Mouse (Mus musculus): ENCODE data around the gene Capn12. TPM values are rescaled to one million over a fixed set of nuclear protein-coding genes. Genes with fewer than 3 reads are reported as not detected.

The Capn12 gene
- polyA plus RNA-seq, 1 experiment from 2014 or later, result 0.67 TPM

- WGBS, result 47% methylated on average over 4 of the region's 4 CpGs
- Histone ChIP-seq H3K4me2 (replicated peaks; ENCODE audit: low read depth, low read length) (no peak overlapping the region), H3K27me3 (ENCODE audit: control insufficient read depth, insufficient read depth, low read length) (no peaks in the 10 kb centered on the region), H3K9ac (replicated peaks; ENCODE audit: low read depth, low read length) (no peak overlapping the region), H3K36me3 (ENCODE audit: control insufficient read depth, insufficient read depth, low read length) (no peaks in the 10 kb centered on the region; the same call in 1 of the 2 replicates), H3K9me3 (ENCODE audit: control insufficient read depth, low read depth, low read length) (no peaks in the 10 kb centered on the region), H3K4me1 (ENCODE audit: control insufficient read depth, insufficient read depth, low read length) (peaks cover 49% of the 10 kb centered on the region), H3K27ac (ENCODE audit: low read length) (peak overlapping the region; percentile 69), H3K4me3 (ENCODE audit: low read depth, low read length) (no peak overlapping the region)
- no peak for ATAC-seq (ENCODE audit: insufficient number of reproducible peaks, insufficient read depth, low FRiP score, low read depth)
These were observed 55.6 kb downstream of the Capn12 start for GRCm38 (mm10) chr7:28936787-28937186.

- H3K9me3 ChIP-seq (ENCODE audit: control insufficient read depth, low read depth, low read length), result no peaks in the 10 kb centered on the region
- ATAC-seq (ENCODE audit: insufficient number of reproducible peaks, insufficient read depth, low FRiP score, low read depth), result no peak
- no peaks in the 10 kb centered on the region for H3K27me3 ChIP-seq (ENCODE audit: control insufficient read depth, insufficient read depth, low read length)
- H3K36me3 ChIP-seq (ENCODE audit: control insufficient read depth, insufficient read depth, low read length), result no peaks in the 10 kb centered on the region; the same call in 1 of the 2 replicates
- 77% methylated on average over 4 of the region's 4 CpGs for WGBS
- no peak overlapping the region for H3K4me2 ChIP-seq (replicated peaks; ENCODE audit: low read depth, low read length)
- no peak overlapping the region for H3K4me3 ChIP-seq (ENCODE audit: low read depth, low read length)
- H3K9ac ChIP-seq (replicated peaks; ENCODE audit: low read depth, low read length), result no peak overlapping the region
- H3K4me1 ChIP-seq (ENCODE audit: control insufficient read depth, insufficient read depth, low read length), result peaks cover 52% of the 10 kb centered on the region
- H3K27ac ChIP-seq (ENCODE audit: low read length), result peak overlapping the region; percentile 6; the same call in 1 of the 2 replicates
These were observed 57.4 kb downstream of the Capn12 start for GRCm38 (mm10) chr7:28938654-28939053.

GRCm38 (mm10) chr7:28939418-28940183 is 58.4 kb downstream of the Capn12 start:
- Histone ChIP-seq H3K9me3 (ENCODE audit: control insufficient read depth, low read depth, low read length) (no peaks in the 10 kb centered on the region), H3K27me3 (ENCODE audit: control insufficient read depth, insufficient read depth, low read length) (no peaks in the 10 kb centered on the region), H3K4me1 (ENCODE audit: control insufficient read depth, insufficient read depth, low read length) (peaks cover 57% of the 10 kb centered on the region), H3K9ac (replicated peaks; ENCODE audit: low read depth, low read length) (no peak overlapping the region), H3K4me2 (replicated peaks; ENCODE audit: low read depth, low read length) (no peak overlapping the region), H3K4me3 (ENCODE audit: low read depth, low read length) (no peak overlapping the region), H3K36me3 (ENCODE audit: control insufficient read depth, insufficient read depth, low read length) (no peaks in the 10 kb centered on the region; the same call in 1 of the 2 replicates), H3K27ac (ENCODE audit: low read length) (peak overlapping the region; percentile 59; the same call in 1 of the 2 replicates)
- no peak for ATAC-seq (ENCODE audit: insufficient number of reproducible peaks, insufficient read depth, low FRiP score, low read depth)
- 68% methylated on average over 7 of the region's 7 CpGs for WGBS

- Histone ChIP-seq H3K9me3 (ENCODE audit: control insufficient read depth, low read depth, low read length) (no peaks in the 10 kb centered on the region), H3K27me3 (ENCODE audit: control insufficient read depth, insufficient read depth, low read length) (no peaks in the 10 kb centered on the region), H3K27ac (ENCODE audit: low read length) (peak overlapping the region; percentile 59; the same call in 1 of the 2 replicates), H3K36me3 (ENCODE audit: control insufficient read depth, insufficient read depth, low read length) (no peaks in the 10 kb centered on the region; the same call in 1 of the 2 replicates), H3K9ac (replicated peaks; ENCODE audit: low read depth, low read length) (no peak overlapping the region), H3K4me1 (ENCODE audit: control insufficient read depth, insufficient read depth, low read length) (peaks cover 69% of the 10 kb centered on the region), H3K4me2 (replicated peaks; ENCODE audit: low read depth, low read length) (no peak overlapping the region), H3K4me3 (ENCODE audit: low read depth, low read length) (no peak overlapping the region)
- ATAC-seq (ENCODE audit: insufficient number of reproducible peaks, insufficient read depth, low FRiP score, low read depth), result no peak
- WGBS, result 66% methylated on average over 4 of the region's 4 CpGs
These were observed 59.9 kb downstream of the Capn12 start for GRCm38 (mm10) chr7:28941129-28941528.

- no peak for ATAC-seq (ENCODE audit: insufficient number of reproducible peaks, insufficient read depth, low FRiP score, low read depth)
- no peak overlapping the region for H3K4me3 ChIP-seq (ENCODE audit: low read depth, low read length)
- peak overlapping the region; percentile 59; the same call in 1 of the 2 replicates for H3K27ac ChIP-seq (ENCODE audit: low read length)
- peaks cover 70% of the 10 kb centered on the region for H3K4me1 ChIP-seq (ENCODE audit: control insufficient read depth, insufficient read depth, low read length)
- H3K4me2 ChIP-seq (replicated peaks; ENCODE audit: low read depth, low read length), result no peak overlapping the region
- WGBS, result 57% methylated on average over 4 of the region's 4 CpGs
- H3K36me3 ChIP-seq (ENCODE audit: control insufficient read depth, insufficient read depth, low read length), result no peaks in the 10 kb centered on the region
- H3K27me3 ChIP-seq (ENCODE audit: control insufficient read depth, insufficient read depth, low read length), result no peaks in the 10 kb centered on the region
- H3K9me3 ChIP-seq (ENCODE audit: control insufficient read depth, low read depth, low read length), result no peaks in the 10 kb centered on the region
- H3K9ac ChIP-seq (replicated peaks; ENCODE audit: low read depth, low read length), result no peak overlapping the region
These were observed 60.3 kb downstream of the Capn12 start for GRCm38 (mm10) chr7:28941542-28941941.

Other genes with a start within 250 kb of the Capn12 start
- 5.8 and 6.3 TPM in 2 replicates for gene Fbxo27, start 188.6 kb upstream of the Capn12 start, polyA plus RNA-seq (2014; fragmentation: Nextera tagmentation; extraction: Ambion mirVana)
- gene Fbxo17, start 164.6 kb upstream of the Capn12 start, polyA plus RNA-seq (2014; fragmentation: Nextera tagmentation; extraction: Ambion mirVana), result 9.5 and 12.1 TPM in 2 replicates
- 129 and 153 TPM in 2 replicates for gene Mrps12, start 139.6 kb upstream of the Capn12 start, polyA plus RNA-seq (2014; fragmentation: Nextera tagmentation; extraction: Ambion mirVana)
- gene Sars2, start 139.4 kb upstream of the Capn12 start, polyA plus RNA-seq (2014; fragmentation: Nextera tagmentation; extraction: Ambion mirVana), result 24.2 and 24.9 TPM in 2 replicates
- gene Ccer2, start 125.2 kb upstream of the Capn12 start, polyA plus RNA-seq (2014; fragmentation: Nextera tagmentation; extraction: Ambion mirVana), result not detected in 2 replicates
- gene Sirt2, start 114.7 kb upstream of the Capn12 start, polyA plus RNA-seq (2014; fragmentation: Nextera tagmentation; extraction: Ambion mirVana), result 64.9 and 68.8 TPM in 2 replicates
- gene Nfkbib, start 113.9 kb upstream of the Capn12 start, polyA plus RNA-seq (2014; fragmentation: Nextera tagmentation; extraction: Ambion mirVana), result 29.5 and 38.9 TPM in 2 replicates
- 3.3 and 4.5 TPM in 2 replicates for gene Rinl, start 92.5 kb upstream of the Capn12 start, polyA plus RNA-seq (2014; fragmentation: Nextera tagmentation; extraction: Ambion mirVana)
- gene Hnrnpl, start 72.9 kb upstream of the Capn12 start, polyA plus RNA-seq (2014; fragmentation: Nextera tagmentation; extraction: Ambion mirVana), result 259 and 266 TPM in 2 replicates
- gene Ech1, start 56.2 kb upstream of the Capn12 start, polyA plus RNA-seq (2014; fragmentation: Nextera tagmentation; extraction: Ambion mirVana), result 172 and 179 TPM in 2 replicates
- gene Lgals4, start 47.6 kb upstream of the Capn12 start, polyA plus RNA-seq (2014; fragmentation: Nextera tagmentation; extraction: Ambion mirVana), result 127 and 140 TPM in 2 replicates
- 1.4 and 1.5 TPM in 2 replicates for gene Lgals7, start 17.6 kb upstream of the Capn12 start, polyA plus RNA-seq (2014; fragmentation: Nextera tagmentation; extraction: Ambion mirVana)
- 272 and 280 TPM in 2 replicates for gene Actn4, start 80.9 kb downstream of the Capn12 start, polyA plus RNA-seq (2014; fragmentation: Nextera tagmentation; extraction: Ambion mirVana)
- gene Eif3k, start 100.4 kb downstream of the Capn12 start, polyA plus RNA-seq (2014; fragmentation: Nextera tagmentation; extraction: Ambion mirVana), result 413 and 444 TPM in 2 replicates
- 8.5 and 11.3 TPM in 2 replicates for gene Map4k1, start 100.6 kb downstream of the Capn12 start, polyA plus RNA-seq (2014; fragmentation: Nextera tagmentation; extraction: Ambion mirVana)
- gene Ryr1, start 243.8 kb downstream of the Capn12 start, polyA plus RNA-seq (2014; fragmentation: Nextera tagmentation; extraction: Ambion mirVana), result 0.30 and 0.78 TPM in 2 replicates